Comparison of ENCODE assay signal across 12 mouse cellular contexts in genomic region chr11:79661877-79662545, GRCm38 (mm10).
DNase-seq lines count a peak whose midpoint lies in the region; ATAC-seq and TF ChIP-seq lines count a peak whose summit lies in the region.
"Had no signal": no experiment of that assay in that cellular context is flagged by ENCODE, and none has a peak within 500 bp of the region (broad histone marks: within the 10 kb centered on the region; RNA-seq: fewer than 3 reads in every experiment).

No protein-coding gene starts in this region.

- intact Hi-C loops in left cerebral cortex, postnatal 4 days (cut with DNase I) = no loop called here

- H3K27me3 ChIP-seq in forebrain, postnatal 0 days (ENCODE audit: insufficient read depth, low read length) = no peaks in the 10 kb centered on the region
- H3K27me3 ChIP-seq in midbrain, embryonic 14.5 days (ENCODE audit: control insufficient read depth, insufficient read depth, low read length) = no peaks in the 10 kb centered on the region

- 63% methylated on average over 6 of the region's 6 CpGs for WGBS in forebrain, postnatal 0 days
- 60% methylated on average over 6 of the region's 6 CpGs for WGBS in midbrain, embryonic 14.5 days

- no peak overlapping the region for H3K4me3 ChIP-seq in forebrain, postnatal 0 days (ENCODE audit: low read depth, low read length)
- H3K4me3 ChIP-seq in midbrain, embryonic 14.5 days (replicated peaks; ENCODE audit: low read depth, low read length) = peak overlapping the region; percentile 52; the same call in 1 of the 2 replicates
- H3K4me3 ChIP-seq: heart, adult 2 months had no signal

- no peaks in the 10 kb centered on the region for H3K4me1 ChIP-seq in forebrain, postnatal 0 days (ENCODE audit: insufficient read depth)
- H3K4me1 ChIP-seq in midbrain, embryonic 14.5 days (ENCODE audit: control insufficient read depth, insufficient read depth, low read length) = peaks cover 15% of the 10 kb centered on the region

- DNase-seq in cerebellum, adult 11-12 months = peak; percentile 35
- no peak for DNase-seq in cerebellum, postnatal 36 days
- no peak for DNase-seq in forebrain, postnatal 0 days
- DNase-seq in kidney, postnatal 10 days = peak; percentile 62
- no peak for DNase-seq in midbrain, embryonic 14.5 days
- no peak for DNase-seq in left cerebral cortex, postnatal 4 days
- no peak for DNase-seq in urinary bladder, postnatal 25 days (ENCODE audit: low spot score)
- no peak for DNase-seq in thymus, postnatal 4 days
- DNase-seq: cerebellum, adult 9-10 months; heart, adult 2 months; lung, postnatal 36 days; right cerebral cortex, postnatal 25 days had no signal

- H3K9me3 ChIP-seq in forebrain, postnatal 0 days (ENCODE audit: low read length) = no peaks in the 10 kb centered on the region
- H3K9me3 ChIP-seq in midbrain, embryonic 14.5 days (ENCODE audit: control insufficient read depth, low read length) = no peaks in the 10 kb centered on the region

- H3K36me3 ChIP-seq in forebrain, postnatal 0 days (ENCODE audit: insufficient read depth) = no peaks in the 10 kb centered on the region
- no peaks in the 10 kb centered on the region for H3K36me3 ChIP-seq in midbrain, embryonic 14.5 days (ENCODE audit: control insufficient read depth, insufficient read depth, low read length)

- no peak for TF ChIP-seq CTCF in forebrain, postnatal 0 days (IDR thresholded peaks at IDR 0.05; ENCODE audit: low read depth)

- no peak overlapping the region for H3K9ac ChIP-seq in forebrain, postnatal 0 days
- H3K9ac ChIP-seq in midbrain, embryonic 14.5 days (replicated peaks; ENCODE audit: low read length) = no peak overlapping the region

- peak overlapping the region; percentile 89; the same call in 1 of the 2 replicates for H3K4me2 ChIP-seq in forebrain, postnatal 0 days (ENCODE audit: low read depth)
- H3K4me2 ChIP-seq in midbrain, embryonic 14.5 days (ENCODE audit: low read length) = peak overlapping the region; percentile 96

- no peak for ATAC-seq in forebrain, postnatal 0 days
- ATAC-seq in midbrain, embryonic 14.5 days (ENCODE audit: low FRiP score, low TSS enrichment) = no peak

- H3K27ac ChIP-seq in forebrain, postnatal 0 days (ENCODE audit: low read depth, low read length) = no peak overlapping the region
- no peak overlapping the region for H3K27ac ChIP-seq in midbrain, embryonic 14.5 days (replicated peaks; ENCODE audit: low read depth, low read length)
- H3K27ac ChIP-seq: heart, adult 2 months had no signal

Comparison
In these comparisons a context has a peak if more than half of its experiments do, and no peak if none do; other contexts are left out.
1. DNase-seq: peak in cerebellum, adult 11-12 months (single experiment) and kidney, postnatal 10 days (single experiment); none in cerebellum, postnatal 36 days (0 of 2), forebrain, postnatal 0 days (single experiment), midbrain, embryonic 14.5 days (single experiment), left cerebral cortex, postnatal 4 days (single experiment), urinary bladder, postnatal 25 days (single experiment) and thymus, postnatal 4 days (single experiment).